Mouse (Mus musculus) CD4-positive naive resting alpha-beta T cell, adult 76 days (primary cell): ENCODE results near the gene Itpa. TPM values are rescaled to one million over a fixed set of nuclear protein-coding genes. Genes with fewer than 3 reads are reported as not detected.

Experiments used
- total RNA-seq: library from RNA; stranded (reverse); gene quantifications from one replicate; pipeline ENCODE4 v1.2.4, GENCODE M21; 2023

The Itpa gene
- 10.3 TPM for total RNA-seq

GRCm38 (mm10) chr2:130667559-130667958 is at the start of gene Itpa:
Itpa (plus strand) TSS chr2:130667610.

GRCm38 (mm10) chr2:130629839-130630203 is 37.6 kb upstream of the Itpa start, which contains the start of the genes Fastkd5 and Ubox5:
Fastkd5 (minus strand) TSS chr2:130630027.
Ubox5 (minus strand) TSS chr2:130630038.

DNA sequence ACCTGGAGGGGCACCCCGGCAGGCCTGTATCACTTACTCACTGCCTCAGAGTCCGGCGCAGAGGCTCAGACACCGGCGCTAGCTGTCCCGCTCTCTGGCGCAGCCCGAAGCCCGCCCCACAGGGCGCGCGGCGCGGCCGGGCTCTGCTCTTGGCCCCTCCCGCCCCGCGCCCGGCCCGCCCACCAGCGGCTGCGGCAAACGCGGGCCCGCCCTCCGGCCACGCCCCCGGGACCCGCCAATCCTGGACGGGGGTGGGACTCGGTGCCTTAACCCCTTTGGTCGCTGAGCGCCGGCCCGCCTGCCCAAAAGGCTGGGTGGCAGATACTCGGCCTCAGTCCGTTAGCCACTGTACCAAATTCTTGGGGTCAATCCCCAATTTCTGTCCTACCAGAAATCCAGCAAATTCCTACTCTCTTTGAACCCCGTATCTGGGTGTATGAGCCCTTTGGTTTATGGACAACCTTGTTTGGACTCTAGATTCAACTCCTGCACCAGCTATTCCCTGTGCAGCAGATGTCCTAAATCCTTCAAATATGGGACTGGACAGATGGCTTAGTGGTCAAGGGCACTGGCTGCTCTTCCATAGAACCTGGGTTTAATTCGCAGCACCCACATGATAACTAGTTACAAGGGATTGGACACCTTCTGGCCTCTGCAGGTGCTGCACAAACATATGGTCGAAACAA is 24.6 kb upstream of the Itpa start, which contains the start of gene Lzts3:
TSS of gene Lzts3 (minus strand) at position 120 of the 686 bp plus-strand sequence.

GRCm38 (mm10) chr2:130664102-130664701 is 3.2 kb upstream of the Itpa start, which contains the start of gene Ddrgk1:
Ddrgk1 (minus strand) TSS chr2:130664659.

GRCm38 (mm10) chr2:130697153-130697810 is 29.9 kb downstream of the Itpa start, which contains the start of gene Slc4a11:
Slc4a11 (minus strand) TSS chr2:130697519.

Other genes starting within 250 kb of the Itpa start
- 129 TPM for gene Vps16, start 243.3 kb upstream of the Itpa start, total RNA-seq
- gene Pced1a, start 242.9 kb upstream of the Itpa start, total RNA-seq = 21.5 TPM
- gene Ptpra, start 217.3 kb upstream of the Itpa start, total RNA-seq = 132 TPM
- 52.1 TPM for gene Mrps26, start 103.9 kb upstream of the Itpa start, total RNA-seq
- not detected for gene Oxt, start 91.4 kb upstream of the Itpa start, total RNA-seq
- not detected for gene Avp, start 85.1 kb upstream of the Itpa start, total RNA-seq
- gene Fastkd5, start 37.6 kb upstream of the Itpa start, total RNA-seq = 4.5 TPM
- 2.7 TPM for gene Ubox5, start 37.6 kb upstream of the Itpa start, total RNA-seq
- 5.4 TPM for gene Lzts3, start 24.8 kb upstream of the Itpa start, total RNA-seq
- gene Ddrgk1, start 3.0 kb upstream of the Itpa start, total RNA-seq = 146 TPM
- 1.1 TPM for gene Slc4a11, start 29.9 kb downstream of the Itpa start, total RNA-seq
- gene 4930402H24Rik, start 238.8 kb downstream of the Itpa start, total RNA-seq = 28.0 TPM
- 28.5 TPM for gene Atrn, start 238.9 kb downstream of the Itpa start, total RNA-seq